Mouse (Mus musculus) kidney, adult 2 months (tissue): Measurements from ENCODE around the gene Pik3ap1.

ENCODE experiments used
- CTCF ChIP-seq: fragments of 200-500 bp; conservative IDR thresholded peaks from 2 replicates; pipeline ENCODE4 v1.5.1; 2011; ENCODE audit warnings: low read depth, mild to moderate bottlenecking, control low read depth, low read length, moderate library complexity, mixed read lengths; ENCODE audit not compliant: insufficient read depth, insufficient read length
- POLR2A ChIP-seq: fragments of 200-500 bp; IDR thresholded peaks from one replicate; pipeline ENCODE4 v1.6.1; 2011; ENCODE audit warnings: low read depth, low read length, control low read depth

DNA sequence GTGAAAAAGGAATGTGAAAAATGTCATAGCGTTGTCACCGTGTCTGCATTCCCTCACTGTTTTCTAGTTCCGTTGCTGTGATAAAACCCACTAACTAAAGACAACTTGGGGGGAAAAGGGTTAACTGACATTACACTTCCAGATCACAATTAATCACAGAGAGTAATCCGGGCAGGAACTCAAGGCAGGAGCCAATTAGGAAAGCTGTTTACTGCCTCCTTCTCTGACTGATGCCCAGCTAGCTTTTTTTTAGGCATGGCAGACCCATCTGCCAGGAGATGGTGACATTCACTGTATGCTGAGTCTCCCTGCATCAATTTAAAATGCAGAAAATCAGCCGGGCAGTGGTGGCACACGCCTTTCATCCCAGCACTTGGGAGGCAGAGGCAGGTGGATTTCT, 4.4 kb upstream of the Pik3ap1 start:
- TF ChIP-seq POLR2A (no peak), CTCF (no peak)
